Mouse (Mus musculus): ENCODE results near the gene Lrr1. TPM values are rescaled to one million over a fixed set of nuclear protein-coding genes. Genes with fewer than 3 reads are reported as not detected.

Lrr1 gene
- not detected for polyA plus RNA-seq (2015; fragmentation: Illumina TruSeq; extraction: RNeasy Lipid Tissue Mini Kit (QIAGEN cat#74804); ENCODE audit: low read depth, low replicate concordance)

DNA sequence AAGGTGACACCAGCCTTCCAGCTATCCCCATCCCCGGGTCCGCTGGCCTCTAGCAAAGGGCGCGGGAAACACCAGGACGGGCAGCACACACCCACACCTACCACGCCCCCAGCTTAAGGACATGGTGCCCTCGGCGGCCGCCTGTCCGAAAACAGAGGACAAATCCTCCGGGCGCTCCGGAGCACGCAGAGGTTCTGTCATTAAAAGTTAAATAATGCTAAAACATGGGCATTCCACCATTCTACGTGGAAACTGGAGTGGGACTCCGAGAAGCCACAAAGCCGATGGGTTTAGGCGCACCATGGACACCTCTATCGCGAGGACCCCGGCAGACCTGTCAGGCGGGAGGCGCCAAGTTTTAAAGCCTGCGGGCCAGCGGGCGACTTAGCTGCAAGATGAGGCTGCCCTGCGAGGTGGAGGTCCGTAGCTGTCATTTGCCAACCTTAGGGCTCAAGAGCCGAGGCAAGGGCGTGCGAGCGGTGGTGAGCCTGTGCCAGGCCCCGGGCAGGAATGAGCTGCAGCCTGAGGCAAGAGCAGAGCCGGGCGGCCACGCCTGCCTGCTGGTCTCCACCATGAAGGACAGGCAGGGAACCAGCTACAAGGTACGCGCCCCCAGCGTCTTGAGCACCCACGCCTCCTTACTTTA is at the start of gene Lrr1:
Lrr1 (plus strand) TSS at position 354 of the 646 bp plus-strand sequence.

DNA sequence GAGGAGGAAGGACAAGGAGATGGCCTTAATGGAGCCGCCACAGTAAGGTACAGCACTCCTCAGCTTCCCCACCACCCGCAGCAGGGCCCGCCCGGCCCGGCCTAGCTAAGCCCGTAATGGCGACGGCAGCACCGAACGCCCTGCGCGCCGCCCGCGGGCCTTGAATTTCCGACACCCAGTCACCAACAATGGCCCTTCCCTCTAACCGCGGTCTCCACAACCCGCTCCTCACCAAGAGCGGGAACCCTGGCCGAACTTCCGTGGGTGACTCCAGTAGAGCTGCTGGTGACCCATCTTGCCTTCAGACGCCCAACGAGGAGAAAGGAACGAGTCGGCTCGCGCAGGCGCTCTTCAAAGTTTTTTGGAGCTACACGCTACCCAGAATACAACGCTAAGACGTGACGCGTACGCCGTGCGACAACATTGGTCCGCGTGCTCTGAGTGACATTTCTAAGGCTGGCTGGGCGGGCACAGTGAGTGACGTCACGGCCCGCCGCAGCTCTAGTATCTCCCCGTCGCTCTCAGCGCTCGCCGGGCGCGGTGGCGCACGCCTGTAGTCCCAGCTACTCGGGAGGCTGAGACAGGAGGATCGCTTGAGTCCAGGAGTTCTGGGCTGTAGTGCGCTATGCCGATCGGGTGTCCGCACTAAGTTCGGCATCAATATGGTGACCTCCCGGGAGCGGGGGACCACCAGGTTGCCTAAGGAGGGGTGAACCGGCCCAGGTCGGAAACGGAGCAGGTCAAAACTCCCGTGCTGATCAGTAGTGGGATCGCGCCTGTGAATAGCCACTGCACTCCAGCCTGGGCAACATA is 9.6 kb upstream of the Lrr1 start, which contains the start of gene Rps29:
Rps29 (minus strand) TSS at position 422 of the 813 bp plus-strand sequence.

GRCm38 (mm10) chr12:69183583-69184308 is 15.1 kb downstream of the Lrr1 start, which contains the start of the genes Rpl36al and Mgat2:
Gene Rpl36al, minus strand, starts transcription at chr12:69184083.
Gene Mgat2, plus strand, starts transcription at chr12:69184157.

DNA sequence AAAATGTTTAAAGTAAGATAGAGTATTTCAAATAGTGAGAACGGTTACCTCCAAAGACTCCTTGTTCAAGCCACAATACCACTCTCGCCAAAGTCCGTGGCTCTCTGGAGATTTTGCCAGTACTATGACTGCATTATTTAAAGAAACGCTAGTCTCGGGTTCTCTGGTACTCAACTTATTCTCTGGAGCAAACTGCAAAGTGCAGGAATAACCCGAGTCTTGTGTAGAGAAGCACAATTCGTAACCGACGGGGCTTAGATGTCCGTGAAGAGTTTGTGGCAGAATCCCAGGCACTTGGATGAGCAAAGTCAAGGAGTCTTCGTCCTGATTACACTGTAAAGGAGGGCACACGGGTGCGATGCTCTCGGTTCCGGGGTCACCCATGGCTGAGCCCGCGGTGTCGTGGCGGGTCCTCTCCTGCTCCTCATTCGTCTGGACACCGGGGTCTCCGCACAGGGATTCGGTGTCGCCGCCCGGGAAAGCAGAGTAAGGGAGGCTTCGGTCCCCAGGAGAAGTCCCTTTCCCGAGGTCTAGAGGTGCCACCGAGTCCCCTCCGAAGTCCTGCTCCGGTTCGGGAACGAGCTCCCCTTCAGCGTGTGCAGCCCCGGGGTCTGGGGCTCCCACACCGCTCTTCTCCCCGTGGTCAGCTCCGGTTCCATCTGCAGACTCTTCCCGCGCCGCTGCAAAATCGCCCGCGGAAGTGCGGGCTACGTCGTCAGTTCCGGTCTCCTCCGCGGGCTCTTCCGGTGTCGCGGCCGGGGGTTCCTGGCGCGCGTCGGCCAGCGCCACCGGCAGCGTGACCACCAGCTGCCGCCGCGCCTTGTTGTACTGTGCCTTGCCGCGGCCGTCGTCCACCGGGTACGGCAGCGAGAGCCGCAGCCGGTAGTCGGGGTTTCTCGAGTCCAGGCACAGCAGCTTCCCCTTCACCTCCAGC is 28.1 kb downstream of the Lrr1 start, which contains the start of gene Gm49383:
Gm49383 (minus strand) TSS at position 661 of the 934 bp plus-strand sequence.

GRCm38 (mm10) chr12:69198164-69198535 is 29.5 kb downstream of the Lrr1 start, which contains the start of gene Dnaaf2:
Gene Dnaaf2, minus strand, starts transcription at chr12:69198429.

DNA sequence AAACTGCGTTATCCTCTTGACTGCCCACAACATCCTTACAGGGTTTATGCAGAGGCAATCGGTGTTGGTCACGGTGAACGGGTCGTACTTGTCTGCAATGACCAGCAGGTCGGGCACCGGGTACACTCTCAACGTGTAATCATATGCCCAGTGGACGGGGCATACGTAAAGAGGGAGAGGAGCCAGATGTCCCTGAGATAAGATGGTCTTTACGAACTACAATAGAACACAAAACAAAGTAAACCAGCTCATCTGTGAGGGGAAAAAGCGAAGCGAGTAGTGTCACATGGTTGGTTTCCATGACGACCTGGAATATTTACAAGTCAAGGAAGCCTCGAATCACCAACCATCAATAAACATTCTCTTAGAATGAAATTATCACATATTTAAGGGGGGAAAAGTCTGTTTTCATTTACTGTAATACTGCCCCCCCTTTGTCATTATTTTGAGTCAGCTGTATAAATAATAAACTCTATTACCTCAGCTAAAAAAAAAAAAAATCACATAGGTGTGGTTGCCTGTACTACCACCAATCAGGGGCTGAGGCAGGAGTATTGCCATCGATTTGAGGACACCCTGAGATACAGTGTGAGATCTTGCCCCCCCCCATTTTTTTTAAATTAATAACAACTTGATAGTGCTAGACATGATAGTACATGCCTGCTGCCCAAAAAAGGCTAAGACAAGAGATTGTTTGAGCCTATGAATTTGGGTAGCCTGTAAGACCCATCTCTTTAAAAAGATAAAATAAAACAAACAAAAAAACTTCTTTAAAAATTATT is 35.6 kb downstream of the Lrr1 start, which contains the start of gene Gm49384:
Gm49384 (minus strand) TSS at position 216 of the 782 bp plus-strand sequence.

GRCm38 (mm10) chr12:69227776-69228466 is 59.3 kb downstream of the Lrr1 start, which contains the start of gene Pole2:
Gene Pole2, minus strand, starts transcription at chr12:69228195.

Other genes with a start within 250 kb of the Lrr1 start
- gene Rps29, start 9.6 kb upstream of the Lrr1 start, polyA plus RNA-seq (2015; fragmentation: Illumina TruSeq; extraction: RNeasy Lipid Tissue Mini Kit (QIAGEN cat#74804); ENCODE audit: low read depth, low replicate concordance): 2,609 TPM
- 388 TPM for gene Rpl36al, start 15.3 kb downstream of the Lrr1 start, polyA plus RNA-seq (2015; fragmentation: Illumina TruSeq; extraction: RNeasy Lipid Tissue Mini Kit (QIAGEN cat#74804); ENCODE audit: low read depth, low replicate concordance)
- gene Mgat2, start 15.3 kb downstream of the Lrr1 start, polyA plus RNA-seq (2015; fragmentation: Illumina TruSeq; extraction: RNeasy Lipid Tissue Mini Kit (QIAGEN cat#74804); ENCODE audit: low read depth, low replicate concordance): 28.9 TPM
- gene Gm49383, start 28.3 kb downstream of the Lrr1 start, polyA plus RNA-seq (2015; fragmentation: Illumina TruSeq; extraction: RNeasy Lipid Tissue Mini Kit (QIAGEN cat#74804); ENCODE audit: low read depth, low replicate concordance): 4.6 TPM
- 1.5 TPM for gene Dnaaf2, start 29.6 kb downstream of the Lrr1 start, polyA plus RNA-seq (2015; fragmentation: Illumina TruSeq; extraction: RNeasy Lipid Tissue Mini Kit (QIAGEN cat#74804); ENCODE audit: low read depth, low replicate concordance)
- gene Gm49384, start 35.5 kb downstream of the Lrr1 start, polyA plus RNA-seq (2015; fragmentation: Illumina TruSeq; extraction: RNeasy Lipid Tissue Mini Kit (QIAGEN cat#74804); ENCODE audit: low read depth, low replicate concordance): 4.6 TPM
- 0.70 TPM for gene Pole2, start 59.4 kb downstream of the Lrr1 start, polyA plus RNA-seq (2015; fragmentation: Illumina TruSeq; extraction: RNeasy Lipid Tissue Mini Kit (QIAGEN cat#74804); ENCODE audit: low read depth, low replicate concordance)
- 23.2 TPM for gene Klhdc1, start 72.4 kb downstream of the Lrr1 start, polyA plus RNA-seq (2015; fragmentation: Illumina TruSeq; extraction: RNeasy Lipid Tissue Mini Kit (QIAGEN cat#74804); ENCODE audit: low read depth, low replicate concordance)
- gene Klhdc2, start 127.9 kb downstream of the Lrr1 start, polyA plus RNA-seq (2015; fragmentation: Illumina TruSeq; extraction: RNeasy Lipid Tissue Mini Kit (QIAGEN cat#74804); ENCODE audit: low read depth, low replicate concordance): 215 TPM
- 26.5 TPM for gene Nemf, start 188.4 kb downstream of the Lrr1 start, polyA plus RNA-seq (2015; fragmentation: Illumina TruSeq; extraction: RNeasy Lipid Tissue Mini Kit (QIAGEN cat#74804); ENCODE audit: low read depth, low replicate concordance)
- 38.4 TPM for gene Arf6, start 203.3 kb downstream of the Lrr1 start, polyA plus RNA-seq (2015; fragmentation: Illumina TruSeq; extraction: RNeasy Lipid Tissue Mini Kit (QIAGEN cat#74804); ENCODE audit: low read depth, low replicate concordance)
- gene Gm9887, start 203.6 kb downstream of the Lrr1 start, polyA plus RNA-seq (2015; fragmentation: Illumina TruSeq; extraction: RNeasy Lipid Tissue Mini Kit (QIAGEN cat#74804); ENCODE audit: low read depth, low replicate concordance): not detected